Mouse (Mus musculus) kidney, postnatal 10 days (tissue): ENCODE data around the gene Bmyc.
"Not testable (repeated sequence)": the region's sequence is repeated elsewhere in the genome, so short reads cannot be mapped to it uniquely, and the experiment has no call there.

Experiments used
- DNase-seq: peaks from one replicate; pipeline ENCODE4 v3.0.0; 2021; ENCODE audit warnings: mixed read lengths

Bmyc gene

DNA sequence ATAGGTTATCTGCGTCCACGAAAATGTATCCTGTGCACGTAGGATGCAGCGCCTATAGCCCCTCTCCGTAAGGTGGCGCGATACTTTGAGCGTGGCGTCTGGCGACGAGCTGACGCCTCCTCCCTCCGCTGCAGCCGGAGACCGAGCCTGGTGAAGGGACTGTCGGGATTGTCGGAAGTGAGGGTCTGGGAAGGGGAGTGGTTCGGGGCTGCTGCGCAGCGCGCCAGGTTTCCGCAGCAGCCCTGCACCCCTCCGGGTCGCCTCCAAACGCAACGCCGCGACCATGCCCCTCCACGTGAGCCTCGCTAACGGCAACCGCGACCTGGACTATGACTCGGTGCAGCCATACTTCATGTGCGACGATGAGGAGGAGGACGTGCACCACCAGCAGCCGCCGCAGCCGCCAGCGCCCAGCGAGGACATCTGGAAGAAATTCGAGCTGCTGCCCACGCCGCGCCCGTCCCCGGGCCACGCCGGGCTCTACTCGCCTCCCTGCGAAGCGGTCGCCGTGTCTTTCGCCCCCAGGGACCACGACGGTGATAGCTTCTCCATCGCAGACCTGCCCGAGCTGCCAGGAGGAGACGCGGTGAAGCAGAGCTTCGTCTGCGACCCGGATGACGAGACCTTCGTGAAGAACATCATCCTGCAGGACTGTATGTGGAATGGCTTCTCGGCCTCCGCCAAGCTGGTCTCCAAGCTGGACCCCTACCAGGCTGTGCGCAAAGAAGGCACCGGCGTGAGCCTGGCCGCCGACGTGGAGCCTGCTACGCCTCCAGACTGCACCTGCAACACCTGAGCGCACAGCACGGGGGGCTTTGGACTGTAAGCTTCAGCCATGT, at the start of gene Bmyc:
TSS of gene Bmyc (plus strand) at position 97 of the 839 bp plus-strand sequence.
- peak; percentile 84 for DNase-seq

DNA sequence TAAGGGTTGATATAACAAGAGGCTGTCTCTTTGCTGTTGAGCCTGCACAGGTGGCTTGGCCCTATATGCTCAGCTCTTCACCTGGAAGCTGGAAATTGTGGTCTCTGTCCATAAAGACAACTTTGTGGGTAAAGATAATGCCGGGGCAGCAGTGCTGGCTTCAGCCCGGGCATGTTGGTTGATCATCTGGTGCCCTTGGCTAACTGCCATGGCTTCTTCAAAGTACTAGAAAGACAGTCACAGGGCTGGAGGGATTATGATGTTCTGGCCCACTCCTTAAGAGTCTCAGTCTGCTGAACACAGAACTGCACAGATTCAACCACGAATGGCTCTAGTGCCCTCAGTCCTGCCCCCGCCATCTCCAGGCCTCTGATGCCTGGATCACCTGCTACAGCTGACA, 49.3 kb upstream of the Bmyc start:
- DNase-seq, result no peak

DNA sequence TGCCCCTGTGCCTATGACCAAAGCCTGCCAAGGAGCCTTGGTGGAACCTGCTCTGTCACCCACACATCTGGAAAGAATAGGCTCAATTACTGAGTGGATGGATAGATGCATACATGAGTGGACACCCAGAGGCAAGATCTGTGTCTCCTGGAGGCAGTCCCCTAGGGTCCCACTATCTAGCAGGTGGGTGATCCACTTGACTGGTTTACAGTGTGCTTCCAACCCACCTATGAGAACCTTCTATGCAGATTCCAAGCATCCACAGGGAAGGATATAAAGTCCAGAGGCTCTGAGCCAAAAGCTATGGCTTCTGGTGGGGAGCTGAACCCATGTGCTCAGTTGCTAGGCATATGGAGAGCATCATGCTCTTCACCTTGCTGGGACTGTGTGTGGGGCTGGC, 48.9 kb upstream of the Bmyc start, which contains the start of gene Lcn5:
TSS of gene Lcn5 (plus strand) at position 301 of the 400 bp plus-strand sequence.
- no peak for DNase-seq

GRCm38 (mm10) chr2:25660279-25660678, 46.3 kb upstream of the Bmyc start:
- DNase-seq, result no peak

GRCm38 (mm10) chr2:25661245-25661970, 45.1 kb upstream of the Bmyc start:
- DNase-seq, result no peak

- peak; percentile 71 for DNase-seq
Measured at GRCm38 (mm10) chr2:25663511-25663910, 43.0 kb upstream of the Bmyc start.

DNA sequence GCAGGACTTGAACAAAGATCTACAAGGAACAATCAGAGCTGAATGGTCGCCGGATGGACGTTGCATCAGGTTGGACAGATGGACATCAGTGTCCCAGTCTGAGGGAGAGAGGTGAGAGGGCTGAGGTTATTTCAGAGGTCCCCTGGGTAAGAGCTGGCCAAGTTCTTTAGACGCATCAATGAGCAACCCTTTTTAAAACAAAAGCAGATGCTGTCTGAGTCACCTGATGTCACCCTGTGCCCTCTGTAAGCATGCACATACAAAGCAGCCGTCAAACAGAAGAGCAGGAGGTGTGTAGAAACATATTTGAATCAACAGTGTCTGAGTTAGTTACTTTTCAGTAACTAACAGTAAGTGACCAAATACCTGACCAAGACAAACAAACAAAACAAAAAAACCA, 42.4 kb upstream of the Bmyc start:
- DNase-seq, result no peak

- DNase-seq, result no peak
Measured at GRCm38 (mm10) chr2:25666516-25666915, 40.0 kb upstream of the Bmyc start.

DNA sequence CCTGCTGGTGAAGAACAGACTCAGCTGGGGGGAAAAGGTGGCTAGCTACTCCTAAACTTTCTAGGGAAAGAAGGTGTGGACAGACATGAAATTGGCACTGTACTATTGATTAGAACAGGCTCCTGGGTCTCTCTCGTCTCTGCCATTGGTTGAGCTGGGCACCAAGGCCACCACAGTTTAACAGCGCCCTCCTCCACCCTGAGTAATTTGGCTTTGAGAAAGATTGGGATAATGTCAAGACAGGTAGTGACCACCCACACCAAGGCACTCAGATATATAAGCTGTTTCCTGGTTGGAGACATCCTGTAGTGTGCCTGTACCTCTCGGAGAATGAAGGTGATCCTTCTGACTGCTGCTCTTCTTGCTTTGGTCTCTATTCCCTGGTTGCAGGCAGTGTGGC, 30.1 kb upstream of the Bmyc start, which contains the start of gene Lcn6:
TSS of gene Lcn6 (plus strand) at position 301 of the 400 bp plus-strand sequence.
- DNase-seq, result no peak

GRCm38 (mm10) chr2:25679559-25679958, 27.0 kb upstream of the Bmyc start:
- DNase-seq, result no peak

GRCm38 (mm10) chr2:25682426-25682825, 24.1 kb upstream of the Bmyc start, which contains the start of gene Lcn10:
Gene Lcn10 (plus strand): TSS chr2:25682726.
- DNase-seq, result no peak

DNA sequence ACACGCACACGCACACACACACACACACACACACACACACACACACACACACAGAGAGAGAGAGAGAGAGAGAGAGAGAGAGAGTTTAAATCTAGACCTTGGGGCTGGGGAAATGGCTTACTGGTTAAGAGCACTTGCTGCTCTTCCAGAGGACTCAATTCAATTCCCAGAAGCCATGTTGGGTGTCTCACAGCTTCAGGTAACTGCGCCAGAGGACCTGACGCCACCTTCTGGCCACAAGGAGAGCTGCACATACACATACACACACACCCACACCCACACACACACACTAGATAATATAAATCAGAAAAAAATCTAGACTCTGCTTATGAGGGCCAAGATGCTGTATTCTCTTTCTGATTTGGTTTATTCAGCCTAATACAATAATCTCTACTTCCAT, 19.6 kb upstream of the Bmyc start:
- no peak for DNase-seq

- DNase-seq, result peak; percentile 80
Measured at GRCm38 (mm10) chr2:25694605-25695004, 11.9 kb upstream of the Bmyc start.

DNA sequence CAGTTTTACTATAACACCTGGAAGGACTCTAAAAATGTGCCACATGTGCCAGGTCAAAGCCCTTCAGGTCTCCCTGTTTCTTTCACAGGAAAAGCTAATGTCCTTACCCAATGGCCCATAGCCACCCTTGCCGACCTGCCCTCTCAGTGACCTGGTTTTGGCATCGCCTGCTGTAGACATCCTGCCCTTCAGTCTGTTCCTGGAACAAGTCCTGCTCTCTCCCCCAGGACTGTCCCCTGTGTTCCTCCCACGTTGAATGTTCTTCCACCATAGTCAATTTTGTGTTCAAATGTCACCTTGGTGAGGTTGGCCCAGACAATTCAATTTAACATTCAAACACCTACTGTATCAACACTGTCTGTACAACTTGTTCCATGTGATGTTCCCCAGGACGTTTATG, 9.6 kb upstream of the Bmyc start:
- DNase-seq, result no peak

GRCm38 (mm10) chr2:25698696-25699095, 7.8 kb upstream of the Bmyc start:
- DNase-seq, result no peak

GRCm38 (mm10) chr2:25699743-25700142, 6.8 kb upstream of the Bmyc start, which contains the start of gene Obp2a:
Gene Obp2a (plus strand): TSS chr2:25700043.
- DNase-seq, result not testable (repeated sequence)

DNA sequence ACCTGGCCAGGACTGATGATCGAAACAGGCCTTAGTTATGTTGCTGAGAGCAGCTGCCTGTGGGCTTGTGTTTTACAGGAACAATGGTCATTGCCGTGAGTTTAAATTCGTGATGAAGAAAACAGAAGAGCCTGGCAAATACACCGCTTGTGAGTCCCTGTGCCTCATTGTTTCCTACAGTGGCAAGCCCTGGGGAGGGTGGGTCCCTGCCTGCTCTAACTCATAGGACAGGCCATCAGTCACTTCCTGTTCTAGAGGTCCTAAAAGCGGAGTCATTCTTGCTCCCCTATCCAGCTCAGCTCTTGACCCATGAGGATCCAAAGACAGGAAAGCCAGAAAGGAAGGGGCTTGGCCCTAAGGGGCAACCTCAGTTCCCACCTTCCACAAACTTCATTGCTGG, 5.5 kb upstream of the Bmyc start:
- no peak for DNase-seq

DNA sequence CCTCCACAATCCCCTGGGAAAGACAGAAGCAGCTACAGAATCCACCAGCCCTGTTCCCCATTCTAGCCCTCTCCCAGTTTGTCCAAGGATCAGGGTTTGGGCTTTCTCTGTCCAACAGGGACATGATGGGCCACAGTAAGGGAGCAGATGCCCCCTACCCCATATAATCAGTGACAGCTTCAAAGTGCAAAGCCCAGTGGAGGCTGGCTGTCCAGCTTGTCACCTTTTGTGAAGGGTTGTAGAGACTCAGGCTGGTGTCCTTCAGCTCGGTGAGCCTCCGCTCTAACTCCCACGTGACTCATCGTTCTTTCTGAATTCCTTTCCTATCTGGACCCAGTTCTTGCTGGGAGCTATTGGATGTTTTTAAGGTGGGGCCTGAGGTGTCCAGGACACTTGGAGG, 2.8 kb upstream of the Bmyc start:
- DNase-seq, result no peak

GRCm38 (mm10) chr2:25708121-25708520, 1.6 kb downstream of the Bmyc start:
- peak; percentile 50 for DNase-seq

GRCm38 (mm10) chr2:25709056-25709455, 2.5 kb downstream of the Bmyc start:
- not testable (repeated sequence) for DNase-seq

GRCm38 (mm10) chr2:25709791-25710190, 3.3 kb downstream of the Bmyc start:
- not testable (repeated sequence) for DNase-seq

DNA sequence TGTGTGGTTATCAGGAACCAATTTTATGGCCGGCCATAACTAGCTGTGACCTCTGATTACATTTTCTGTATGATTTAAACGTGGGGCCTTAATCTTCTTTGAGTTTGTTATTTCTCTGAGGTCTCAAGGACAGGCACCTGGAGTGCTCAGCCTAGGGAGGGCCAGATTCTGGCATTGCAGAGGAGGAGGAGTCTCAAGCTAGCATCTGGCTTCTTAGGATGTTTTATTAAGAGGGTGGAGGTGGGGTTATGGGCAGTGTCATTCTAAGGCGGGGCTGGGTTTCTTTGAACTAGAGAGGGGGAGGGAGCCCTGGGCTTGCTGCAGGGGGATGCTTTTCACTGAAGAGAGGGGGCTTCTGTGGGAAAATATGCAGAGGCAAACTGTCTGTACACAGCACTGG, 5.1 kb downstream of the Bmyc start:
- DNase-seq, result not testable (repeated sequence)

DNA sequence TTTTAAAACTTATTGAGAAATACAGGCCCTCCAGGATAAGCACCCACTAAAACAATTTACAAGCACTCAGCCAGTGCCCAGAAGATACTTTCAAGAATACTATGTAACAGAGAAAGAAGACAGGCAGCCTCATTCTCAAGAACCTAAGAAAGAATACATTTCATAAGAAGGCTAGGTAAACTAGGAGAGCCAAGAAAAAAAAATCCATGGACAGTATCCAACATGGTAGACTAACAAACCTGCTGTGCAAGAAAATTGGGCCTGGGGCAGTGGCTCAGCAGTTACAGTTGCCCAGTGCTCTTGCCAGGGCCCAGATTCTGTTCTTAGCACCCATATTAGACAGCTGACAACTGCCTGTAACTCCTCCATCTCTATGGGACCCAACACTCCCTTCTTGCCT, 10.7 kb downstream of the Bmyc start:
- DNase-seq, result no peak
